Mouse (Mus musculus) left cerebral cortex, postnatal 36 days (tissue): Measurements from ENCODE around the gene Atrx. TPM values are rescaled to one million over a fixed set of nuclear protein-coding genes. Genes with fewer than 3 reads are reported as not detected.

Experiments used
- DNase-seq, 2 experiments: peaks; one replicate each; pipeline ENCODE4 v3.0.0; 2021 to 2022; ENCODE audit warnings: low spot score in 2 of 2, mixed read lengths in 1 of 2
- intact Hi-C: fragments of 180-260 bp; cut with DNase I; formaldehyde crosslinking; loops from one replicate; pipeline ENCODE4 v1.15.1; 2025
- total RNA-seq, 2 experiments: library from RNA; stranded (reverse); gene quantifications; 2 replicates each; pipeline ENCODE4 v1.2.3; 2021

Atrx gene
- total RNA-seq, 2 experiments from 2014 or later, result 145 to 196 TPM

- intact Hi-C loops, result no loop called here
Observed at GRCm38 (mm10) chrX:105794806-105795403, 134.3 kb downstream of the Atrx start.

DNA sequence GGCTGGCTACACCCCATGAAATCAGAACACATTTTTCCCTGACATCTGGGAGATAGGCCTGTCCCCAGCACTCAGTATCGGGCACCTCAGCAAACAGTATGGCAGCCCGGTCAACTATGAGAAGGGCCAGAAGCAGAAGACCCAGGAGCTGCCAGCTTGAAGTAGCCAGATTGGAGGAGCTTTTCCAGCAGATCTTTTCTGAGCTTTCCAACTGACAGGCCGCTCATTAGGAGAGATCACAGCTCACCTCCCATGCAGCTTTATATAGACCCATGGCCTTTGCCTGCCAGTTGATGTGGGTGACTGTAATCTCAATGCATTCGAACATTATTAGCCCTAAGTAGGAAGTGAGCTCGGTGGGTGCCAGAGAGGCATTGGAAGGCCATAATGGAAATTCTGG lies 155.9 kb downstream of the Atrx start:
- no peak for DNase-seq
- intact Hi-C loops, result no loop called here

More at GRCm38 (mm10) chrX:105794806-105795403, 134.3 kb downstream of the Atrx start:
- DNase-seq, result no peak

GRCm38 (mm10) chrX:105767932-105768331 lies 161.3 kb downstream of the Atrx start:
- no peak for DNase-seq
- intact Hi-C loops, result no loop called here

- no peak for DNase-seq
- intact Hi-C loops, result no loop called here
Observed at GRCm38 (mm10) chrX:105767177-105767764, 161.9 kb downstream of the Atrx start.

GRCm38 (mm10) chrX:105766013-105766412 lies 163.2 kb downstream of the Atrx start:
- intact Hi-C loops, result no loop called here
- no peak for DNase-seq

- intact Hi-C loops, result no loop called here
- no peak for DNase-seq
Observed at GRCm38 (mm10) chrX:105765005-105765706, 164.0 kb downstream of the Atrx start.

- peak in 1 of 2 experiments; percentile 6 for DNase-seq
- intact Hi-C loops, result no loop called here
Observed at GRCm38 (mm10) chrX:105764162-105765004, 164.8 kb downstream of the Atrx start, which contains the start of gene Fgf16. Fgf16 (plus strand) TSS chrX:105764279.

- peak in 1 of 2 experiments; percentile 3 for DNase-seq
Observed at GRCm38 (mm10) chrX:105763612-105764011, 165.6 kb downstream of the Atrx start.

GRCm38 (mm10) chrX:105762847-105763527 lies 166.2 kb downstream of the Atrx start:
- no peak for DNase-seq
- intact Hi-C loops, result no loop called here

More at GRCm38 (mm10) chrX:105763612-105764011, 165.6 kb downstream of the Atrx start:
- intact Hi-C loops, result no loop called here

Other genes starting within 250 kb of the Atrx start
- under 1 TPM; 0.37 to 0.79 TPM for gene Fgf16, start 165.1 kb downstream of the Atrx start, total RNA-seq
- 10 to 100 TPM; 13.0 to 14.6 TPM for gene Magt1, start 82.5 kb upstream of the Atrx start, total RNA-seq
- 100 to 1,000 TPM; 319 to 333 TPM for gene Cox7b, start 86.3 kb upstream of the Atrx start, total RNA-seq
- gene Atp7a, start 97.9 kb upstream of the Atrx start, total RNA-seq, result 1 to 10 TPM; 6.1 to 7.8 TPM
- 1 to 10 TPM; 1.2 to 1.3 TPM for gene Tlr13, start 213.8 kb upstream of the Atrx start, total RNA-seq